Mouse (Mus musculus): ENCODE data around the gene Rufy4. TPM values are rescaled to one million over a fixed set of nuclear protein-coding genes. Genes with fewer than 3 reads are reported as not detected.

The Rufy4 gene
- not detected in 2 replicates for polyA plus RNA-seq (2014; fragmentation: Nextera tagmentation; extraction: Ambion mirVana)

GRCm38 (mm10) chr1:74124991-74125552 lies at the start of gene Rufy4:
Gene Rufy4, plus strand, starts transcription at chr1:74125541.
- H3K4me2 ChIP-seq (replicated peaks; ENCODE audit: low read depth, low read length), result peak within 1 kb of the TSS; percentile 96

GRCm38 (mm10) chr1:74076230-74076629 lies 49.1 kb upstream of the Rufy4 start:
- H3K27ac ChIP-seq (ENCODE audit: low read depth, low read length), result no peak overlapping the region
- H3K9me3 ChIP-seq (ENCODE audit: control insufficient read depth, low read length), result no peaks in the 10 kb centered on the region
- no peaks in the 10 kb centered on the region for H3K4me1 ChIP-seq (ENCODE audit: control insufficient read depth, insufficient read depth, low read length)
- H3K9ac ChIP-seq (ENCODE audit: low read depth, low read length), result no peak overlapping the region
- WGBS, result 77% methylated on average over 4 of the region's 4 CpGs
- no peaks in the 10 kb centered on the region for H3K27me3 ChIP-seq (ENCODE audit: control insufficient read depth, insufficient read depth, low read length)
- no peak overlapping the region for H3K4me2 ChIP-seq (replicated peaks; ENCODE audit: low read depth, low read length)
- no peak for ATAC-seq (ENCODE audit: low FRiP score, low TSS enrichment)
- no peaks in the 10 kb centered on the region for H3K36me3 ChIP-seq (ENCODE audit: control insufficient read depth, insufficient read depth, low read length)
- H3K4me3 ChIP-seq (ENCODE audit: low read length), result no peak overlapping the region

More at GRCm38 (mm10) chr1:74124991-74125552, at the start of gene Rufy4:
- ATAC-seq (ENCODE audit: low FRiP score, low TSS enrichment), result peak; percentile 42; the same call in 1 of the 2 replicates
- no peak within 1 kb of the TSS for H3K27ac ChIP-seq (ENCODE audit: low read depth, low read length)
- peak within 1 kb of the TSS; percentile 53 for H3K4me3 ChIP-seq (ENCODE audit: low read length)
- peak within 1 kb of the TSS; percentile 64 for H3K9ac ChIP-seq (ENCODE audit: low read depth, low read length)
- no peaks in the 10 kb centered on the region for H3K36me3 ChIP-seq (ENCODE audit: control insufficient read depth, insufficient read depth, low read length)
- peaks cover 5% of the 10 kb centered on the region; the same call in 1 of the 2 replicates for H3K27me3 ChIP-seq (ENCODE audit: control insufficient read depth, insufficient read depth, low read length)
- H3K4me1 ChIP-seq (ENCODE audit: control insufficient read depth, insufficient read depth, low read length), result peaks cover 5% of the 10 kb centered on the region; the same call in 1 of the 2 replicates
- 0% methylated on average over 12 of the region's 12 CpGs for WGBS
- H3K9me3 ChIP-seq (ENCODE audit: control insufficient read depth, low read length), result no peaks in the 10 kb centered on the region

GRCm38 (mm10) chr1:74077353-74077752 lies 48.0 kb upstream of the Rufy4 start:
- Histone ChIP-seq H3K9ac (ENCODE audit: low read depth, low read length) (no peak overlapping the region), H3K27ac (ENCODE audit: low read depth, low read length) (no peak overlapping the region)
- ATAC-seq (ENCODE audit: low FRiP score, low TSS enrichment), result no peak

GRCm38 (mm10) chr1:74081573-74081989 lies 43.8 kb upstream of the Rufy4 start:
- WGBS, result 14% methylated on average over 2 of the region's 2 CpGs
- Histone ChIP-seq H3K27ac (ENCODE audit: low read depth, low read length) (peak overlapping the region; percentile 4; the same call in 1 of the 2 replicates), H3K4me3 (ENCODE audit: low read length) (no peak overlapping the region), H3K27me3 (ENCODE audit: control insufficient read depth, insufficient read depth, low read length) (no peaks in the 10 kb centered on the region), H3K9me3 (ENCODE audit: control insufficient read depth, low read length) (no peaks in the 10 kb centered on the region), H3K9ac (ENCODE audit: low read depth, low read length) (no peak overlapping the region), H3K36me3 (ENCODE audit: control insufficient read depth, insufficient read depth, low read length) (no peaks in the 10 kb centered on the region), H3K4me1 (ENCODE audit: control insufficient read depth, insufficient read depth, low read length) (peaks cover 32% of the 10 kb centered on the region), H3K4me2 (replicated peaks; ENCODE audit: low read depth, low read length) (no peak overlapping the region)
- no peak for ATAC-seq (ENCODE audit: low FRiP score, low TSS enrichment)

More at GRCm38 (mm10) chr1:74077353-74077752, 48.0 kb upstream of the Rufy4 start:
- H3K36me3 ChIP-seq (ENCODE audit: control insufficient read depth, insufficient read depth, low read length), result no peaks in the 10 kb centered on the region
- H3K4me1 ChIP-seq (ENCODE audit: control insufficient read depth, insufficient read depth, low read length), result peaks cover 10% of the 10 kb centered on the region; the same call in 1 of the 2 replicates
- H3K27me3 ChIP-seq (ENCODE audit: control insufficient read depth, insufficient read depth, low read length), result no peaks in the 10 kb centered on the region
- no peak overlapping the region for H3K4me2 ChIP-seq (replicated peaks; ENCODE audit: low read depth, low read length)
- 0% methylated on average over 2 of the region's 2 CpGs for WGBS
- no peaks in the 10 kb centered on the region for H3K9me3 ChIP-seq (ENCODE audit: control insufficient read depth, low read length)
- H3K4me3 ChIP-seq (ENCODE audit: low read length), result no peak overlapping the region

GRCm38 (mm10) chr1:74082841-74083463 lies 42.4 kb upstream of the Rufy4 start:
- no peak overlapping the region for H3K9ac ChIP-seq (ENCODE audit: low read depth, low read length)
- peaks cover 32% of the 10 kb centered on the region for H3K4me1 ChIP-seq (ENCODE audit: control insufficient read depth, insufficient read depth, low read length)
- H3K4me3 ChIP-seq (ENCODE audit: low read length), result no peak overlapping the region
- peak overlapping the region; percentile 32 for H3K27ac ChIP-seq (ENCODE audit: low read depth, low read length)
- no peaks in the 10 kb centered on the region for H3K36me3 ChIP-seq (ENCODE audit: control insufficient read depth, insufficient read depth, low read length)
- peak; percentile 60 for ATAC-seq (ENCODE audit: low FRiP score, low TSS enrichment)
- H3K27me3 ChIP-seq (ENCODE audit: control insufficient read depth, insufficient read depth, low read length), result no peaks in the 10 kb centered on the region
- H3K4me2 ChIP-seq (replicated peaks; ENCODE audit: low read depth, low read length), result no peak overlapping the region
- H3K9me3 ChIP-seq (ENCODE audit: control insufficient read depth, low read length), result no peaks in the 10 kb centered on the region
- WGBS, result 13% methylated on average over 6 of the region's 6 CpGs

GRCm38 (mm10) chr1:74084065-74084705 lies 41.2 kb upstream of the Rufy4 start:
- H3K9me3 ChIP-seq (ENCODE audit: control insufficient read depth, low read length), result no peaks in the 10 kb centered on the region
- no peaks in the 10 kb centered on the region for H3K27me3 ChIP-seq (ENCODE audit: control insufficient read depth, insufficient read depth, low read length)
- peaks cover 37% of the 10 kb centered on the region for H3K4me1 ChIP-seq (ENCODE audit: control insufficient read depth, insufficient read depth, low read length)
- H3K4me2 ChIP-seq (replicated peaks; ENCODE audit: low read depth, low read length), result no peak overlapping the region
- H3K4me3 ChIP-seq (ENCODE audit: low read length), result no peak overlapping the region
- H3K36me3 ChIP-seq (ENCODE audit: control insufficient read depth, insufficient read depth, low read length), result no peaks in the 10 kb centered on the region
- 51% methylated on average over 6 of the region's 6 CpGs for WGBS
- H3K9ac ChIP-seq (ENCODE audit: low read depth, low read length), result no peak overlapping the region; the same call in 1 of the 2 replicates
- peak overlapping the region; percentile 71 for H3K27ac ChIP-seq (ENCODE audit: low read depth, low read length)
- ATAC-seq (ENCODE audit: low FRiP score, low TSS enrichment), result no peak

GRCm38 (mm10) chr1:74084752-74085151 lies 40.6 kb upstream of the Rufy4 start:
- Histone ChIP-seq H3K9ac (ENCODE audit: low read depth, low read length) (no peak overlapping the region), H3K27ac (ENCODE audit: low read depth, low read length) (peak overlapping the region; percentile 71; the same call in 1 of the 2 replicates), H3K9me3 (ENCODE audit: control insufficient read depth, low read length) (no peaks in the 10 kb centered on the region), H3K4me3 (ENCODE audit: low read length) (no peak overlapping the region), H3K27me3 (ENCODE audit: control insufficient read depth, insufficient read depth, low read length) (no peaks in the 10 kb centered on the region), H3K36me3 (ENCODE audit: control insufficient read depth, insufficient read depth, low read length) (no peaks in the 10 kb centered on the region), H3K4me2 (replicated peaks; ENCODE audit: low read depth, low read length) (no peak overlapping the region), H3K4me1 (ENCODE audit: control insufficient read depth, insufficient read depth, low read length) (peaks cover 42% of the 10 kb centered on the region)
- ATAC-seq (ENCODE audit: low FRiP score, low TSS enrichment), result no peak
- 21% methylated on average over 5 of the region's 5 CpGs for WGBS

- no peak for ATAC-seq (ENCODE audit: low FRiP score, low TSS enrichment)
- H3K4me2 ChIP-seq (replicated peaks; ENCODE audit: low read depth, low read length), result no peak overlapping the region
- H3K27me3 ChIP-seq (ENCODE audit: control insufficient read depth, insufficient read depth, low read length), result no peaks in the 10 kb centered on the region
- H3K9me3 ChIP-seq (ENCODE audit: control insufficient read depth, low read length), result no peaks in the 10 kb centered on the region
- H3K36me3 ChIP-seq (ENCODE audit: control insufficient read depth, insufficient read depth, low read length), result no peaks in the 10 kb centered on the region
- H3K4me1 ChIP-seq (ENCODE audit: control insufficient read depth, insufficient read depth, low read length), result peaks cover 50% of the 10 kb centered on the region
- no peak overlapping the region for H3K4me3 ChIP-seq (ENCODE audit: low read length)
- H3K27ac ChIP-seq (ENCODE audit: low read depth, low read length), result no peak overlapping the region
- WGBS, result 89% methylated on average over 7 of the region's 7 CpGs
- H3K9ac ChIP-seq (ENCODE audit: low read depth, low read length), result no peak overlapping the region
Observed at GRCm38 (mm10) chr1:74085566-74085965, 39.8 kb upstream of the Rufy4 start.

GRCm38 (mm10) chr1:74088569-74088968 lies 36.8 kb upstream of the Rufy4 start:
- H3K4me2 ChIP-seq (replicated peaks; ENCODE audit: low read depth, low read length), result no peak overlapping the region
- no peak overlapping the region for H3K27ac ChIP-seq (ENCODE audit: low read depth, low read length)
- H3K36me3 ChIP-seq (ENCODE audit: control insufficient read depth, insufficient read depth, low read length), result no peaks in the 10 kb centered on the region
- H3K9ac ChIP-seq (ENCODE audit: low read depth, low read length), result no peak overlapping the region
- ATAC-seq (ENCODE audit: low FRiP score, low TSS enrichment), result no peak
- H3K4me1 ChIP-seq (ENCODE audit: control insufficient read depth, insufficient read depth, low read length), result peaks cover 57% of the 10 kb centered on the region
- no peaks in the 10 kb centered on the region for H3K27me3 ChIP-seq (ENCODE audit: control insufficient read depth, insufficient read depth, low read length)
- WGBS, result 86% methylated on average over 1 of the region's 1 CpGs
- no peaks in the 10 kb centered on the region for H3K9me3 ChIP-seq (ENCODE audit: control insufficient read depth, low read length)
- H3K4me3 ChIP-seq (ENCODE audit: low read length), result no peak overlapping the region

All from kidney, embryonic 14.5 days (tissue).